Mouse (Mus musculus): ENCODE results near the gene Nfs1. TPM values are rescaled to one million over a fixed set of nuclear protein-coding genes. Genes with fewer than 3 reads are reported as not detected.
"Not testable (repeated sequence)": the region's sequence is repeated elsewhere in the genome, so short reads cannot be mapped to it uniquely, and the experiment has no call there.

Nfs1 gene
- total RNA-seq, 2 experiments from 2014 or later: 41.6 to 66.6 TPM

- ATAC-seq (replicated peaks; ENCODE audit: poor library complexity, severe bottlenecking): no peak
Measured at GRCm38 (mm10) chr2:156146272-156146989, 2.4 kb upstream of the Nfs1 start.

GRCm38 (mm10) chr2:156145486-156146130, 1.6 kb upstream of the Nfs1 start:
- no peak for ATAC-seq (replicated peaks; ENCODE audit: poor library complexity, severe bottlenecking)

- ATAC-seq (replicated peaks; ENCODE audit: poor library complexity, severe bottlenecking): peak; percentile 1; the same call in 1 of the 2 replicates
Measured at GRCm38 (mm10) chr2:156143367-156143766, 619 bp downstream of the Nfs1 start.

GRCm38 (mm10) chr2:156142820-156143219, 1.2 kb downstream of the Nfs1 start:
- no peak for ATAC-seq (replicated peaks; ENCODE audit: poor library complexity, severe bottlenecking)

GRCm38 (mm10) chr2:156135695-156136094, 8.3 kb downstream of the Nfs1 start:
- ATAC-seq (replicated peaks; ENCODE audit: poor library complexity, severe bottlenecking): no peak

- ATAC-seq (replicated peaks; ENCODE audit: poor library complexity, severe bottlenecking): no peak
Measured at GRCm38 (mm10) chr2:156134161-156134560, 9.8 kb downstream of the Nfs1 start.

- ATAC-seq (replicated peaks; ENCODE audit: poor library complexity, severe bottlenecking): no peak
Measured at GRCm38 (mm10) chr2:156126992-156127391, 17.0 kb downstream of the Nfs1 start, which contains the start of gene Gm28036. Gene Gm28036, minus strand, starts transcription at chr2:156127092.

- no peak for ATAC-seq (replicated peaks; ENCODE audit: poor library complexity, severe bottlenecking)
Measured at GRCm38 (mm10) chr2:156123731-156124130, 20.3 kb downstream of the Nfs1 start.

GRCm38 (mm10) chr2:156119566-156119965, 24.4 kb downstream of the Nfs1 start:
- no peak for ATAC-seq (replicated peaks; ENCODE audit: poor library complexity, severe bottlenecking)

GRCm38 (mm10) chr2:156112080-156112423, 31.9 kb downstream of the Nfs1 start:
- not testable (repeated sequence) for ATAC-seq (replicated peaks; ENCODE audit: poor library complexity, severe bottlenecking)

GRCm38 (mm10) chr2:156111358-156112079, 32.5 kb downstream of the Nfs1 start, which contains the start of the genes Cpne1 and Rbm12:
Gene Cpne1, minus strand, starts transcription at chr2:156111965.
Gene Rbm12, minus strand, starts transcription at chr2:156111978.
- peak; percentile 97 for ATAC-seq (replicated peaks; ENCODE audit: poor library complexity, severe bottlenecking)

- peak; percentile 33 for ATAC-seq (replicated peaks; ENCODE audit: poor library complexity, severe bottlenecking)
Measured at GRCm38 (mm10) chr2:156110627-156111357, 33.2 kb downstream of the Nfs1 start.

- no peak for ATAC-seq (replicated peaks; ENCODE audit: poor library complexity, severe bottlenecking)
Measured at GRCm38 (mm10) chr2:156091926-156092325, 52.1 kb downstream of the Nfs1 start.

GRCm38 (mm10) chr2:156089799-156090198, 54.2 kb downstream of the Nfs1 start:
- no peak for ATAC-seq (replicated peaks; ENCODE audit: poor library complexity, severe bottlenecking)

GRCm38 (mm10) chr2:156087391-156088110, 56.4 kb downstream of the Nfs1 start:
- ATAC-seq (replicated peaks; ENCODE audit: poor library complexity, severe bottlenecking): no peak

GRCm38 (mm10) chr2:156084541-156084940, 59.4 kb downstream of the Nfs1 start:
- no peak for ATAC-seq (replicated peaks; ENCODE audit: poor library complexity, severe bottlenecking)

- no peak for ATAC-seq (replicated peaks; ENCODE audit: poor library complexity, severe bottlenecking)
Measured at GRCm38 (mm10) chr2:156080391-156080790, 63.6 kb downstream of the Nfs1 start.

- 0 out of 2 replicates have a peak, but pooled peaks have one; percentile 17 for ATAC-seq (replicated peaks; ENCODE audit: poor library complexity, severe bottlenecking)
Measured at GRCm38 (mm10) chr2:156079674-156080073, 64.3 kb downstream of the Nfs1 start.

- ATAC-seq (replicated peaks; ENCODE audit: poor library complexity, severe bottlenecking): no peak
Measured at GRCm38 (mm10) chr2:156079183-156079560, 64.8 kb downstream of the Nfs1 start.

Data from granulocyte monocyte progenitor cell, adult 5-6 weeks (primary cell).